Mouse (Mus musculus) midbrain, postnatal 0 days (tissue): ENCODE data around the gene Rab32. TPM values are rescaled to one million over a fixed set of nuclear protein-coding genes. Genes with fewer than 3 reads are reported as not detected.

Experiments
- ATAC-seq: fragments of 200-750 bp; cut with Nextera tagmentation; 2 replicates; pipeline ENCODE4 v1.8.0; 2017; ENCODE audit warnings: moderate number of reproducible peaks, mild to moderate bottlenecking, moderate TSS enrichment, moderate library complexity; ENCODE audit not compliant: low FRiP score
- DNase-seq: peaks from one replicate; pipeline ENCODE4 v3.0.0-alpha.2; 2015; ENCODE audit warnings: low spot score
- H3K27ac ChIP-seq: fragments of 300-500 bp; sonication (generic); 2 replicates; pipeline ENCODE4 v1.5.1; 2014; ENCODE audit warnings: low read depth, mild to moderate bottlenecking, low read length, mixed read lengths
- H3K27me3 ChIP-seq: fragments of 300-500 bp; sonication (generic); 2 replicates; pipeline ENCODE4 v1.6.1; 2014; ENCODE audit warnings: low read length, control low read depth, mixed read lengths; ENCODE audit not compliant: insufficient read depth
- H3K36me3 ChIP-seq: fragments of 300-500 bp; sonication (generic); 2 replicates; pipeline ENCODE4 v1.6.1; 2014; ENCODE audit warnings: low read length, control low read depth, mixed read lengths; ENCODE audit not compliant: insufficient read depth
- H3K4me1 ChIP-seq: fragments of 300-500 bp; sonication (generic); 2 replicates; pipeline ENCODE4 v1.6.1; 2014; ENCODE audit warnings: mild to moderate bottlenecking, control low read depth, antibody characterized with exemption, low read length, mixed read lengths; ENCODE audit not compliant: insufficient read depth
- H3K4me2 ChIP-seq: fragments of 300-500 bp; sonication (generic); 2 replicates; pipeline ENCODE4 v1.6.1; 2014; ENCODE audit warnings: low read depth, mild to moderate bottlenecking, low read length, mixed read lengths; ENCODE audit not compliant: poor library complexity, severe bottlenecking
- H3K4me3 ChIP-seq: fragments of 300-500 bp; sonication (generic); 2 replicates; pipeline ENCODE4 v1.5.1; 2014; ENCODE audit warnings: low read depth, mild to moderate bottlenecking, low read length, moderate library complexity
- H3K9ac ChIP-seq: fragments of 300-500 bp; sonication (generic); replicated peaks from 2 replicates; pipeline ENCODE4 v1.6.1; 2014; ENCODE audit warnings: mild to moderate bottlenecking, low read length, moderate library complexity, mixed read lengths; ENCODE audit not compliant: poor library complexity, severe bottlenecking
- H3K9me3 ChIP-seq: fragments of 300-500 bp; sonication (generic); 2 replicates; pipeline ENCODE4 v1.6.1; 2016; ENCODE audit warnings: low read length, control low read depth
- CTCF ChIP-seq: IDR thresholded peaks from 2 replicates; pipeline ENCODE4 v1.5.1; 2016; ENCODE audit warnings: antibody characterized with exemption, mild to moderate bottlenecking
- WGBS: fragments of 180-500 bp; shearing (Covaris S2); extraction: QIAGEN DNeasy Blood & Tissue Kit; methylation state at CpG from one replicate; pipeline ENCODE4 v1.1.7; 2014; 5-methylcytosine and 5-hydroxymethylcytosine counted together
- polyA plus RNA-seq: library from polyadenylated mRNA; unstranded; fragments of >200 nt; fragmentation: Nextera tagmentation; extraction: Ambion mirVana; gene quantifications from 2 replicates; pipeline ENCODE4 v1.2.1, GENCODE M21; 2015
- total RNA-seq: library from RNA; depleted of rRNA; stranded (reverse); fragments of >200 nt; gene quantifications from 2 replicates; pipeline ENCODE4 v1.2.3, GENCODE M21; 2014; rRNA removed

Rab32 gene
- total and polyA plus RNA-seq, 2 experiments from 2014 or later = 2.5 to 4.2 TPM

DNA sequence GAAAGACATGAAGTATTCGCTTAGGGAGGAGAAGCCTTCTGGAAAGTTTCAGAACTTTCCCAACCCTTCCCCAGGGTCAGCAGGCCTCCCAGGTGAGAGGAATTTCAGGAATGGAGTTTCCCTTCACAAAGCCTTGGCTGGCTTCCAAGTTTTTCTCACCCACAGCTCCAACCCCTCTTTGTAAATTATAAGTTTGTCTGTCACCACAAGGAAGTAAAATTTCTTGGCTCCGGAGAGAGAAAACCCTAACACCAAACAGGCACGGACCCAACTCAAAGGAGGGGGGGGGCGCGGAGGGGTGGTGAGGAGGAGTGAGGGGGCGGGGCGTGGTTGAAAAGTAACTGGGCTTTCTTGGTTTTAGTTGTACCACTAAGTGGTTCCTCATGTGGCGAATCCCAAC, 980 bp downstream of the Rab32 start:
- Histone ChIP-seq H3K36me3 (no peaks in the 10 kb centered on the region), H3K9me3 (no peaks in the 10 kb centered on the region), H3K27me3 (no peaks in the 10 kb centered on the region), H3K9ac (peak overlapping the region; percentile 53; the same call in 1 of the 2 replicates), H3K27ac (no peak overlapping the region), H3K4me3 (peak overlapping the region; percentile 49), H3K4me2 (peak overlapping the region; percentile 99), H3K4me1 (no peaks in the 10 kb centered on the region)
- no peak for ATAC-seq
- peak; percentile 5 for DNase-seq
- TF ChIP-seq CTCF = no peak
- 12% methylated on average over 8 of the region's 8 CpGs for WGBS

GRCm38 (mm10) chr10:10555676-10556075, 2.4 kb downstream of the Rab32 start:
- TF ChIP-seq CTCF = no peak
- WGBS = 95% methylated on average over 3 of the region's 3 CpGs
- H3K27me3 ChIP-seq = no peaks in the 10 kb centered on the region
- H3K9ac ChIP-seq = no peak overlapping the region
- H3K4me1 ChIP-seq = no peaks in the 10 kb centered on the region
- H3K27ac ChIP-seq = no peak overlapping the region
- no peaks in the 10 kb centered on the region for H3K36me3 ChIP-seq
- H3K4me2 ChIP-seq = no peak overlapping the region
- no peak overlapping the region for H3K4me3 ChIP-seq
- no peak for ATAC-seq
- no peak for DNase-seq
- H3K9me3 ChIP-seq = no peaks in the 10 kb centered on the region

DNA sequence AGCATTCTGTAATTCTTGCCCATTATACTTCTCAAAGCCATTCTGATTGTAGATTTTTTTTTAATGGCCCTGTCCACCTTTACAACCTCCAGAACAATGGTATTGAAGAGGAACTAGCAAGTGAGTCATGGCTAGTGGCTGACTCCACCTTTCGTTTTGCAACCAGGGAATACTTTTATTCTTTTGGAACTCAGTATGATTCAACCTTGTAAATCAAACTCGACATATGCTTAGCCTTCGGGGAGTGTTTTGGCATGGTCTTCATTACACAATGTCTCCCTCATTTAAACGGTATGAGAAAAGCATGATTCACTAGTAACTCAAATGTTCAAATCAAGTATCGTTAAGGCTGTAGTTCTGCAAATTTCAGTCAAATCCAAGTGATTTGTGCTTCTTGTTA, 2.8 kb downstream of the Rab32 start:
- Histone ChIP-seq H3K4me1 (no peaks in the 10 kb centered on the region), H3K27ac (no peak overlapping the region), H3K4me3 (no peak overlapping the region), H3K27me3 (no peaks in the 10 kb centered on the region), H3K4me2 (no peak overlapping the region), H3K9me3 (no peaks in the 10 kb centered on the region), H3K36me3 (no peaks in the 10 kb centered on the region), H3K9ac (no peak overlapping the region)
- ATAC-seq (no peak), DNase-seq (no peak)
- 86% methylated on average over 5 of the region's 5 CpGs for WGBS
- TF ChIP-seq CTCF = no peak

DNA sequence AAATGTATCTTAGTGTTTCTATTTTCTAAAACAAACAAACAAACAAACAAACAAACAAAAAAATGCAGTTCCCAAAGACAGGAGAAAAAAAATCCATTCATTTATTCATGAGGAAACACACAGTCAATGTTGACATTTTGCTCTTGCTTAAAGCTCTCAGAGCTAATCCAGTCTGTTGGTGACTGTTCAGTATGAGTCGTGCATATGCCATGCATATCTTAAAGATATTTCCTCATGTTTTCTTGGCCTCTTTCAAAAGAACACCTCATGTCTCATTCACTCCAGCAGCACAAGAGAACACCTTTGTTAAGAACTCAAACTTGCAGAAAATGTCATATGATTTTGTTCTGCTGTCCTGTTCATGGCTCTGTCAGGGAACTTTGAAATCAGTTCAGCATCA, 7.9 kb downstream of the Rab32 start:
- Histone ChIP-seq H3K4me2 (no peak overlapping the region), H3K4me3 (no peak overlapping the region), H3K27ac (no peak overlapping the region), H3K27me3 (no peaks in the 10 kb centered on the region), H3K4me1 (no peaks in the 10 kb centered on the region), H3K36me3 (no peaks in the 10 kb centered on the region), H3K9me3 (no peaks in the 10 kb centered on the region), H3K9ac (no peak overlapping the region)
- TF ChIP-seq CTCF = no peak
- DNase-seq (no peak), ATAC-seq (no peak)
- 69% methylated on average over 1 of the region's 1 CpGs for WGBS

DNA sequence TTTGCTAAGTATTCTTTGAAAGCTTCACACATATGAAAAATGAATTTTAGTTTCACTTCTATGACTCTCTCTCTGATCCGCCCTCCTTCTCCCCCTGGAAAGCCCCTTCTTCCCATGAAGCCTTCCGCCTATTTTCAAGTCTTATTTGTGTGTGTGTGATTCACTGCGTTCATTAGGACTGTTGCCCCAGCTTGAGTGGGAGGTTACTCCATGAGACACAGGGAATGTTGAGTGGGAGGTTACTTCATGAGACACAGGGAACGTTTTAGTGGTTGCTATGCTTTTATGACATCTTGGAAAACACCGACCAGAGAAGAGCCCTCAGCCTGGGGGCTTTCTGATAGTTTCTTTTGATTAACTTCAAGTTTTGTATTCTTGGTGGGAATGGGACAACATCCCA, 11.4 kb downstream of the Rab32 start:
- no peaks in the 10 kb centered on the region for H3K9me3 ChIP-seq
- H3K9ac ChIP-seq = no peak overlapping the region
- H3K4me3 ChIP-seq = no peak overlapping the region
- WGBS = 84% methylated on average over 5 of the region's 5 CpGs
- no peaks in the 10 kb centered on the region for H3K27me3 ChIP-seq
- DNase-seq (no peak), ATAC-seq (no peak)
- no peak overlapping the region for H3K27ac ChIP-seq
- no peaks in the 10 kb centered on the region for H3K4me1 ChIP-seq
- no peak for TF ChIP-seq CTCF
- H3K4me2 ChIP-seq = no peak overlapping the region
- H3K36me3 ChIP-seq = no peaks in the 10 kb centered on the region

- no peaks in the 10 kb centered on the region for H3K36me3 ChIP-seq
- H3K27ac ChIP-seq = no peak overlapping the region
- H3K4me3 ChIP-seq = no peak overlapping the region
- WGBS = 95% methylated on average over 3 of the region's 3 CpGs
- ATAC-seq = no peak
- no peak overlapping the region for H3K4me2 ChIP-seq
- H3K4me1 ChIP-seq = no peaks in the 10 kb centered on the region
- no peak overlapping the region for H3K9ac ChIP-seq
- TF ChIP-seq CTCF = no peak
- DNase-seq = no peak
- H3K9me3 ChIP-seq = no peaks in the 10 kb centered on the region
- no peaks in the 10 kb centered on the region for H3K27me3 ChIP-seq
Measured at GRCm38 (mm10) chr10:10544955-10545354, 13.1 kb downstream of the Rab32 start.

Other genes starting within 250 kb of the Rab32 start
- 0.33 TPM in 2 replicates for gene Adgb, start 85.9 kb downstream of the Rab32 start, total RNA-seq
- 0.28 and 0.36 TPM in 2 replicates for gene Adgb, start 85.9 kb downstream of the Rab32 start, polyA plus RNA-seq
- gene Gm10944, start 123.1 kb upstream of the Rab32 start, total RNA-seq = not detected in 2 replicates
- not detected in 2 replicates for gene Gm10944, start 123.1 kb upstream of the Rab32 start, polyA plus RNA-seq